Mouse (Mus musculus) ES-Bruce4 (cell line): ENCODE data around the gene Rras.

Experiments
- CTCF ChIP-seq: IDR thresholded peaks from one replicate; pipeline ENCODE4 v1.8.1; 2011; ENCODE audit warnings: low read depth, low read length
- POLR2A ChIP-seq: IDR thresholded peaks from one replicate; pipeline ENCODE4 v1.8.1; 2011; ENCODE audit warnings: low read length; ENCODE audit not compliant: insufficient read depth

DNA sequence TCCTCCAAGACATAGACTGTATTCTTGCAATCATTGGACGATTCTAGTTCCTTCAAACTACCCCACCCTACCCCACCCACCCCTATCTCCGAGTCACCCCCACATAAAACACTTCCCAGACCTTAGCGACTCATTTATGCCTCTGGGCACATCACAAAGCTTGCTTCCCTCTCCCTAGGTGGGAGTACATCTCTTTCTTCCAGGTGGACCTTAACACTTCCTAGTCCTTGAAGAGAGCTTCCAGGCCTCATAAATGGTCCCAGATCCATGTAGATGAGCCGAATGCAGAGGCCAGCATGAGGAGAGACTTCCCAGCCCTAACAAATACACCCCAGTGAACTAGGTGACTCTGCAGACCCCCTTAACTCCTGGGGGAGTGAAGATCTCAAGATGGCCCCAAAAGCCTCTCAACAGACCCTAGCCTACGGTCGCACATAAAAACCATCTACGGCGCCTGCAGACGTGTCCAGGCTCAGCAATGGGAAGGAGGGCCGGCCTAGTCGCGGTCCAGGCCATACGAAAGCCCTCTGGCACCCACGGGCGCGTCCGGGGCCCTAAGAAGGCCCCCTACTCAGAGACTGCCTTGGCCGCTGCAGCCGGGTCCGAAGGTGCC is 2.3 kb upstream of the Rras start:
- TF ChIP-seq POLR2A (no peak), CTCF (no peak)
